Mouse (Mus musculus) liver, postnatal 0 days (tissue): ENCODE data around the gene Prss23. TPM values are rescaled to one million over a fixed set of nuclear protein-coding genes. Genes with fewer than 3 reads are reported as not detected.

Source experiments
- ATAC-seq: fragments of 200-750 bp; cut with Nextera tagmentation; 2 replicates; pipeline ENCODE4 v1.8.0; 2017; ENCODE audit warnings: mild to moderate bottlenecking, moderate library complexity
- DNase-seq: peaks from one replicate; pipeline ENCODE4 v3.0.0-alpha.2; 2016
- H3K27ac ChIP-seq: fragments of 300-500 bp; sonication (generic); 2 replicates; pipeline ENCODE4 v1.5.1; 2014; ENCODE audit warnings: antibody characterized with exemption, moderate library complexity, mild to moderate bottlenecking, low read depth
- H3K27me3 ChIP-seq: fragments of 300-500 bp; sonication (generic); 2 replicates; pipeline ENCODE4 v1.6.1; 2014; ENCODE audit warnings: low read length, control low read depth, mixed read lengths; ENCODE audit not compliant: insufficient read depth
- H3K36me3 ChIP-seq: fragments of 300-500 bp; sonication (generic); replicated peaks from 2 replicates; pipeline ENCODE4 v1.6.1; 2014; ENCODE audit warnings: mild to moderate bottlenecking, control low read depth, low read length, moderate library complexity, mixed read lengths; ENCODE audit not compliant: insufficient read depth
- H3K4me1 ChIP-seq: fragments of 300-500 bp; sonication (generic); 2 replicates; pipeline ENCODE4 v1.6.1; 2014; ENCODE audit warnings: antibody characterized with exemption, mild to moderate bottlenecking, control low read depth; ENCODE audit not compliant: insufficient read depth
- H3K4me2 ChIP-seq: fragments of 300-500 bp; sonication (generic); 2 replicates; pipeline ENCODE4 v1.6.1; 2014; ENCODE audit warnings: low read depth, mild to moderate bottlenecking, low read length, moderate library complexity, mixed read lengths
- H3K4me3 ChIP-seq: fragments of 300-500 bp; sonication (generic); 2 replicates; pipeline ENCODE4 v1.5.1; 2014; ENCODE audit warnings: low read depth, low read length
- H3K9ac ChIP-seq: fragments of 300-500 bp; sonication (generic); replicated peaks from 2 replicates; pipeline ENCODE4 v1.6.1; 2014; ENCODE audit warnings: mild to moderate bottlenecking, moderate library complexity
- H3K9me3 ChIP-seq: fragments of 300-500 bp; sonication (generic); 2 replicates; pipeline ENCODE4 v1.6.1; 2016; ENCODE audit warnings: mild to moderate bottlenecking, control low read depth, low read length, mixed read lengths
- CTCF ChIP-seq: sonication (generic); IDR thresholded peaks from 2 replicates; pipeline ENCODE4 v1.5.1; 2016; ENCODE audit warnings: antibody characterized with exemption, low read depth
- EP300 ChIP-seq: IDR thresholded peaks from 2 replicates; pipeline ENCODE4 v1.6.1; 2016; ENCODE audit warnings: antibody characterized with exemption, low read depth, mild to moderate bottlenecking
- WGBS: fragments of 180-500 bp; shearing (Covaris S2); extraction: QIAGEN DNeasy Blood & Tissue Kit; methylation state at CpG from one replicate; pipeline ENCODE4 v1.1.7; 2014; ENCODE audit not compliant: insufficient replicate concordance; 5-methylcytosine and 5-hydroxymethylcytosine counted together
- polyA plus RNA-seq: library from polyadenylated mRNA; unstranded; fragments of >200 nt; fragmentation: Nextera tagmentation; extraction: Ambion mirVana; gene quantifications from 2 replicates; pipeline ENCODE4 v1.2.1, GENCODE M21; 2015

Prss23 gene
- 6.9 and 7.5 TPM in 2 replicates for polyA plus RNA-seq

DNA sequence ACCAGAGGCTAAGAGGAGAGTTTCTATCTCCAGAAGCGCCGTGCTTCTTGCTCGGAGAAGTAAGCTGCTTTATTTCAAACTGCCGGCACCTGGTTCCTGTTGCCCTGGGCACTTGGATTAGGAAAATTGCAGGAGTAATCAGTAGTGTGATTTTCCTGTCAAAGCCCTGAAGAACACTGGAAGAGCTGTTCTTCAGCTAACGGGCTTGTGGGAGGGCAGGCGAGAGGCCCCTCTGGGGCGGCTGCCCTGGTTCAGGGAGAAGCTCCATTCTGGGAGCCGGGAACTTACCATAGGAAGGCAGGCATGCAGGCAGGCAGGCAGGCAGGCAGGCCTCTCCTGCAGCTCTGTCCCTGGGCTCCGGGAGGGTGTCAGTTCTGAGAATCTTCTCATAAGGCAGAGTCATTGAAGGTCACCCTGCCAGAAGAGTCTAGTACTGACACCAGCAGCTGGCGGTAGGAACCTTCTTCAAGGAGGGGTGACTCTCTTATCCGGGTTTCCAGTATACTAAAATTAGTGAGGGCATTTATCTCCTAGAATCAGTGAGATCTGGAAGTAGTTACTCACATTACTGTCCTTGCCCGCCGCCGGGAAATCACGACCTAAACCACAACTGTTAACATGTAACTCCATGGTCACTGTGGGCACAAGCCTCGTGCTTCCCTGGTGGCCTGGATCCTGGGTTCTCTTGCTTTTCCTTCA, at the start of gene Prss23:
TSS of gene Prss23 (minus strand) at position 457 of the 699 bp plus-strand sequence.
- H3K4me2 ChIP-seq, result no peak within 1 kb of the TSS
- WGBS, result 63% methylated on average over 16 of the region's 16 CpGs
- no peaks in the 10 kb centered on the region for H3K36me3 ChIP-seq
- no peak within 1 kb of the TSS for H3K4me3 ChIP-seq
- no peak within 1 kb of the TSS for H3K27ac ChIP-seq
- H3K27me3 ChIP-seq, result peaks cover 2% of the 10 kb centered on the region; the same call in 1 of the 2 replicates
- ATAC-seq (no peak), DNase-seq (no peak)
- no peak for TF ChIP-seq EP300
- no peak for TF ChIP-seq CTCF
- no peaks in the 10 kb centered on the region for H3K4me1 ChIP-seq
- H3K9ac ChIP-seq, result no peak within 1 kb of the TSS
- no peaks in the 10 kb centered on the region for H3K9me3 ChIP-seq

DNA sequence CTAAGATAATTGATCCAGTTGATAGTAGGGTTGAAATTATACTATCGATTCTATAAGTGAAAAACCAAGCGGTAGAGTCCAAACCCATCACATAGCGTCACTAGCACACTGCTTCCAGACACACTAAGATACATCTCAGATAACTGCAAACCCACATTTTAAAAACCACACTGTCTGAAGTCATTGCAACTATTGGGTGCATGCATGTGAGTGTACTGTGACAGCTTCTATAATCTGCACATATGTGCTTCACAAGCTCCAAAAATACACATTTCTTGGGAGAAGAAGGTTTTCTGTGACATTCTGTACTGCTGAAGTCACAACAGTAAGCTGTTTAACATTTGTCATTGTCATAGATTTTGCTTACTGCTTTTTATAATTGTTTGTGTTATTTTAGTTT, 49.1 kb upstream of the Prss23 start:
- Histone ChIP-seq H3K9ac (no peak overlapping the region), H3K36me3 (no peaks in the 10 kb centered on the region), H3K4me2 (no peak overlapping the region), H3K4me3 (no peak overlapping the region), H3K27me3 (0 out of 2 replicates have a peak, but pooled peaks cover 10% of the 10 kb centered on the region), H3K9me3 (no peaks in the 10 kb centered on the region), H3K27ac (no peak overlapping the region), H3K4me1 (no peaks in the 10 kb centered on the region)
- ATAC-seq, result no peak
- TF ChIP-seq CTCF (no peak), EP300 (no peak)
- 83% methylated on average over 3 of the region's 3 CpGs for WGBS
- no peak for DNase-seq

DNA sequence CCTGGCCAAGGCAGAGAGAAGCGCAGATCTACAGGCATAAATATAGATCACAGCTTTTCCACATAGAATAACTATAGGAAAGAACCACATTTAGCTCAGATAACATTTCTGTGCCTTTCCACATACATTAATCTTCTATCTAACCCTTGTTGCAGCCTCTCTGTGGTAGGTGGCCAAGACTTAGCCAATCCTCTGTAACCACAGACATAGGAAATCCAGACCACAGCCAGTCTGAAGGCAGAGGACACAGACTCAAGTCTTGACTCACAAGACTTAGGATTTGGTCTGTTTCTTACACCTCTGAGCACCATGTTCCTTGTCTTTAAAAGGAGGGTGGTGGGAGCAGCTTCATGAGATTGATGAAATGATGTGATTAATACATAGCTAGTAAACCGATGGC, 37.6 kb upstream of the Prss23 start:
- ATAC-seq (no peak), DNase-seq (no peak)
- Histone ChIP-seq H3K4me2 (no peak overlapping the region), H3K4me1 (no peaks in the 10 kb centered on the region), H3K27ac (no peak overlapping the region), H3K36me3 (no peaks in the 10 kb centered on the region), H3K27me3 (peaks cover 16% of the 10 kb centered on the region; the same call in 1 of the 2 replicates), H3K4me3 (no peak overlapping the region), H3K9me3 (no peaks in the 10 kb centered on the region), H3K9ac (no peak overlapping the region)
- TF ChIP-seq EP300, result no peak
- no peak for TF ChIP-seq CTCF
- 73% methylated on average over 2 of the region's 2 CpGs for WGBS

DNA sequence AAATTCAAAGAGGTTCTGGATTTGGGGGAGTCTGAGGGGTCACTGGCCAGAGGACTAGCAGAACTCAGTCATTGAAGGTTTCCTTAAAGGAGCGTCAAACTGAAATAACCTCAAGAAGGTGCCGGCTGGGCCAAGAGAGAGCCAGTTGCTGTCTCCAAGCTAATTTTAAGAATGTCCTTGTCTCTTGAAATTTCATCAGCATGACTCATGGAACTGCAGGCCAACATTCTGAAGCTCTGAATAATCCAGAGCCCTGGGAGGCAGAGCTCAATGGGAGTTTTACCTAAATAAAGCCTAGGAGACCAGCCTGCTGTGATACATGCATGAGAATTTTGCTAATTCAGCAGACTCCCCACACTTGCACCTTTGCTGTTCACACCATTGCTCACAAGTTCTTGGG, 36.5 kb upstream of the Prss23 start:
- no peaks in the 10 kb centered on the region for H3K36me3 ChIP-seq
- H3K4me1 ChIP-seq, result no peaks in the 10 kb centered on the region
- no peak overlapping the region for H3K4me2 ChIP-seq
- peaks cover 16% of the 10 kb centered on the region for H3K27me3 ChIP-seq
- no peak overlapping the region for H3K4me3 ChIP-seq
- DNase-seq (no peak), ATAC-seq (no peak)
- H3K9ac ChIP-seq, result no peak overlapping the region
- H3K9me3 ChIP-seq, result no peaks in the 10 kb centered on the region
- 93% methylated on average over 2 of the region's 2 CpGs for WGBS
- no peak for TF ChIP-seq EP300
- no peak for TF ChIP-seq CTCF
- no peak overlapping the region for H3K27ac ChIP-seq

DNA sequence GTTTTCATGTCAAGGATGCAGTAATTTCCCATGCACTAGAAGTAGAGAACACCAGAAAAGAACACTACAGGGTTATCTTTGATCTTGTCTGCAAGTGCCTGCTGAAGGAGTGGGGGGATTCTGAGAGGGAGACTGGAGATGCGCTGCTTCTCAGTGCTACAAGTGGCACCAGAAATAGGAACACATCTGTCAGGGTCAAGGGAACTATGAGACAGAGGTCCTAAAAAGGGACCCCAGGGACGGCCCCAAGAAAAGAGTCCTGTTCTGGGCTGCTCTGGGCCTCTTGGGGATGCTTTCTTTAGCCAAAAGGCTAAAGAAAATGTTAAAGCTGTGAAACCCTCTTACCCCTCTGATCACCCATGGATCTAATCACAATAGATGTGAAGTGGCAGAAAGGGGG, 35.2 kb upstream of the Prss23 start:
- no peaks in the 10 kb centered on the region for H3K36me3 ChIP-seq
- no peaks in the 10 kb centered on the region for H3K4me1 ChIP-seq
- H3K9me3 ChIP-seq, result no peaks in the 10 kb centered on the region
- H3K4me2 ChIP-seq, result no peak overlapping the region
- H3K9ac ChIP-seq, result no peak overlapping the region
- H3K27ac ChIP-seq, result no peak overlapping the region
- ATAC-seq, result no peak
- no peak for DNase-seq
- 79% methylated on average over 2 of the region's 2 CpGs for WGBS
- no peak overlapping the region for H3K4me3 ChIP-seq
- H3K27me3 ChIP-seq, result peaks cover 19% of the 10 kb centered on the region
- no peak for TF ChIP-seq CTCF
- TF ChIP-seq EP300, result no peak

DNA sequence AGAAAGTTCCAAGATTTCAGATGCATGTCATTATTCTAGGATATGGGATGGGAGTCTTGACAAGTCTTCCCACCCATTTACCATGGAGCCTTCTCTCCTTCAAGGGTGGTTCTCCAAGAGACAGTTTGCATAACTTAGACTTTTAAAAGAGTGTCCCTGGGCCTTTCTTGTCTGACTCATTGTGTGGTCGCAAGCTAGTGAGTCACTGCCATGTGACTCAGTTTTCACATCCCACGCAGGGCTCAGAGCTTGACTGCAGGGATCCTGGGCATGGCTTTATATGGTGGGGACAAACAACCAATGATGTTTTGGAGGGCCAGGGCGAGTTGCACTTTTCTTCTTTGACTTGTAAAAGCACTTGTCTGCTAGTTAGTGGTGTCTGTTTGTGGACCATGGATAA, 34.0 kb upstream of the Prss23 start:
- Histone ChIP-seq H3K4me2 (no peak overlapping the region), H3K27me3 (peaks cover 23% of the 10 kb centered on the region), H3K4me1 (no peaks in the 10 kb centered on the region), H3K27ac (no peak overlapping the region), H3K9ac (no peak overlapping the region), H3K9me3 (no peaks in the 10 kb centered on the region), H3K36me3 (no peaks in the 10 kb centered on the region), H3K4me3 (no peak overlapping the region)
- DNase-seq (no peak), ATAC-seq (no peak)
- WGBS, result 52% methylated on average over 3 of the region's 3 CpGs
- TF ChIP-seq EP300 (no peak), CTCF (no peak)

DNA sequence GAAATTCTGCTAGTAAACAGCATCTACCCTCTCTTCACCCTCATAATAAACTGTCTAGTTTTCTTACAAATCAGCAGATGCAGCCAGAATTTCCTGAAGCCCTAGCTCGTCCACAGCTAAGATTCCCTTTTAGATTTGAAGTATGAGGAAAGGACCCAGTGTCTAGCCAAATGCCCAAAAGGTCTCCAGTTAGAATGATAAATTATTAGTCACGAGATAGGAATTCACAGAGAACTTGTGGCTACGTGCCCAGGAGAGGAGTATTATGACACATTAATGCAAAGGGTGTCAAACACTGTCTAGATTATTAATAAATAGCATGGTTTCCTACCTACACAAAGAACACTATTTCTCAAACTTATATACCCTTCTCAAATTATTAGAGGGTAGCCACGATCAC, 32.6 kb upstream of the Prss23 start:
- TF ChIP-seq CTCF (no peak), EP300 (no peak)
- Histone ChIP-seq H3K4me3 (no peak overlapping the region), H3K9ac (no peak overlapping the region), H3K9me3 (no peaks in the 10 kb centered on the region), H3K36me3 (no peaks in the 10 kb centered on the region), H3K4me1 (no peaks in the 10 kb centered on the region), H3K4me2 (no peak overlapping the region), H3K27ac (no peak overlapping the region), H3K27me3 (peaks cover 22% of the 10 kb centered on the region)
- ATAC-seq (no peak), DNase-seq (no peak)
- 63% methylated on average over 4 of the region's 4 CpGs for WGBS
